Mouse (Mus musculus) MEL (cell line): ENCODE data around the gene Foxq1. TPM values are rescaled to one million over a fixed set of nuclear protein-coding genes. Genes with fewer than 3 reads are reported as not detected.

Experiments
- DNase-seq: peaks from one replicate; pipeline ENCODE4 v3.0.0; 2011; ENCODE audit warnings: low read depth, low spot score
- H3K27ac ChIP-seq: 2 replicates; pipeline ENCODE4 v1.5.1; 2012; ENCODE audit warnings: low read depth, mild to moderate bottlenecking, control low read depth, low read length, moderate library complexity; ENCODE audit not compliant: control insufficient read depth
- H3K27me3 ChIP-seq, 2 experiments: fragments of 150-350 bp in 1 of 2; sonication (generic) in 1 of 2; 2 replicates each; pipeline ENCODE4 v1.6.1; 2012; ENCODE audit warnings: low read length in 2 of 2, mild to moderate bottlenecking in 2 of 2, improper control_type of control experiment in 1 of 2, moderate library complexity in 1 of 2; ENCODE audit not compliant: insufficient read depth in 2 of 2, control insufficient read depth in 1 of 2
- H3K36me3 ChIP-seq, 2 experiments: 2 replicates each; pipeline ENCODE4 v1.6.1; 2012 to 2014; ENCODE audit warnings: low read length in 2 of 2, improper control_type of control experiment in 1 of 2, inconsistent platforms in 1 of 2, mild to moderate bottlenecking in 1 of 2; ENCODE audit not compliant: insufficient read depth in 2 of 2, control insufficient read depth in 1 of 2
- H3K4me1 ChIP-seq, 2 experiments: fragments of 150-350 bp in 1 of 2; sonication (generic) in 1 of 2; 2 replicates each; pipeline ENCODE4 v1.6.1; 2012; ENCODE audit warnings: low read length in 2 of 2, improper control_type of control experiment in 1 of 2, mild to moderate bottlenecking in 1 of 2; ENCODE audit not compliant: insufficient read depth in 2 of 2, control insufficient read depth in 1 of 2
- H3K4me3 ChIP-seq, 2 experiments: fragments of 150-350 bp in 1 of 2; sonication (generic) in 1 of 2; 2 replicates each; pipeline ENCODE4 v1.5.1; 2012; ENCODE audit warnings: low read depth in 2 of 2, low read length in 2 of 2, mild to moderate bottlenecking in 2 of 2, moderate library complexity in 2 of 2, control low read depth in 1 of 2, improper control_type of control experiment in 1 of 2; ENCODE audit not compliant: control insufficient read depth in 1 of 2, insufficient read depth in 1 of 2
- H3K79me2 ChIP-seq: 2 replicates; pipeline ENCODE4 v1.6.1; 2012; ENCODE audit warnings: mild to moderate bottlenecking, low read length, moderate library complexity; ENCODE audit not compliant: control insufficient read depth, poor library complexity, insufficient read depth
- H3K9ac ChIP-seq: 2 replicates; pipeline ENCODE4 v1.6.1; 2012; ENCODE audit warnings: low read depth, mild to moderate bottlenecking, control low read depth, low read length, moderate library complexity; ENCODE audit not compliant: control insufficient read depth, poor library complexity, severe bottlenecking
- H3K9me3 ChIP-seq: fragments of 150-350 bp; sonication (generic); replicated peaks from 2 replicates; pipeline ENCODE4 v1.6.1; 2012; ENCODE audit warnings: mild to moderate bottlenecking, low read length, improper control_type of control experiment, moderate library complexity; ENCODE audit not compliant: insufficient read depth
- CHD1 ChIP-seq: IDR thresholded peaks from 2 replicates; pipeline ENCODE4 v1.6.1; 2012; ENCODE audit warnings: low read depth, mild to moderate bottlenecking, inconsistent platforms, low read length, improper control_type of control experiment
- CTCF ChIP-seq, 3 experiments: IDR thresholded peaks in 2 of 3; conservative IDR thresholded peaks in 1 of 3; 2 replicates each; pipeline ENCODE4 v1.5.1; 2011 to 2012; ENCODE audit warnings: low read length in 3 of 3, low read depth in 2 of 3, mild to moderate bottlenecking in 2 of 3, improper control_type of control experiment in 1 of 3, inconsistent platforms in 1 of 3, mixed read lengths in 1 of 3, moderate library complexity in 1 of 3; ENCODE audit not compliant: control insufficient read depth in 1 of 3, insufficient read depth in 1 of 3, poor library complexity in 1 of 3, severe bottlenecking in 1 of 3
- ELF1 ChIP-seq: IDR thresholded peaks from 2 replicates; pipeline ENCODE4 v1.6.1; 2014; ENCODE audit warnings: low read depth, mild to moderate bottlenecking, inconsistent platforms, low read length, improper control_type of control experiment, moderate library complexity
- ETS1 ChIP-seq: IDR thresholded peaks from 2 replicates; pipeline ENCODE4 v1.6.1; 2012; ENCODE audit warnings: low read depth, mild to moderate bottlenecking, inconsistent platforms, low read length, improper control_type of control experiment, moderate library complexity
- GATA1 ChIP-seq: IDR thresholded peaks from 2 replicates; pipeline ENCODE4 v1.6.1; 2011; ENCODE audit warnings: low read depth, low read length, improper control_type of control experiment
- KAT2A ChIP-seq: conservative IDR thresholded peaks from 2 replicates; pipeline ENCODE4 v1.6.1; 2012; ENCODE audit warnings: low read depth, low read length, improper control_type of control experiment, inconsistent platforms
- MEF2A ChIP-seq: IDR thresholded peaks from 2 replicates; pipeline ENCODE4 v1.6.1; 2014; ENCODE audit warnings: low read depth, mild to moderate bottlenecking, inconsistent platforms, low read length, improper control_type of control experiment; ENCODE audit not compliant: poor library complexity, insufficient replicate concordance, severe bottlenecking; ENCODE audit errors: extremely low read depth
- MXI1 ChIP-seq: IDR thresholded peaks from 2 replicates; pipeline ENCODE4 v1.6.1; 2011; ENCODE audit warnings: mild to moderate bottlenecking, low read depth, low read length, improper control_type of control experiment
- MYB ChIP-seq: IDR thresholded peaks from 2 replicates; pipeline ENCODE4 v1.6.1; 2011; ENCODE audit warnings: mild to moderate bottlenecking, low read depth, low read length, improper control_type of control experiment
- MYC ChIP-seq: IDR thresholded peaks from 2 replicates; pipeline ENCODE4 v1.6.1; 2011; ENCODE audit warnings: low read depth, mild to moderate bottlenecking, low read length, improper control_type of control experiment, moderate library complexity
- POLR2A ChIP-seq, 2 experiments: IDR thresholded peaks; 2 replicates each; pipeline ENCODE4 v1.6.1; 2011 to 2012; ENCODE audit warnings: low read length in 2 of 2, mild to moderate bottlenecking in 2 of 2, control low read depth in 1 of 2, improper control_type of control experiment in 1 of 2, low read depth in 1 of 2, moderate library complexity in 1 of 2; ENCODE audit not compliant: control insufficient read depth in 1 of 2, insufficient read depth in 1 of 2, poor library complexity in 1 of 2
- POLR2AphosphoS2 ChIP-seq: IDR thresholded peaks from 2 replicates; pipeline ENCODE4 v1.6.1; 2011; ENCODE audit warnings: low read length, improper control_type of control experiment
- RAD21 ChIP-seq: IDR thresholded peaks from 2 replicates; pipeline ENCODE4 v1.6.1; 2011; ENCODE audit warnings: mild to moderate bottlenecking, low read depth, low read length, improper control_type of control experiment
- RCOR1 ChIP-seq: IDR thresholded peaks from 2 replicates; pipeline ENCODE4 v1.6.1; 2012; ENCODE audit warnings: low read depth, mild to moderate bottlenecking, inconsistent platforms, low read length, improper control_type of control experiment
- SIN3A ChIP-seq: IDR thresholded peaks from 2 replicates; pipeline ENCODE4 v1.6.1; 2012; ENCODE audit warnings: low read length, improper control_type of control experiment, inconsistent platforms
- SMC3 ChIP-seq: IDR thresholded peaks from 2 replicates; pipeline ENCODE4 v1.6.1; 2011; ENCODE audit warnings: low read depth, low read length, improper control_type of control experiment
- USF1 ChIP-seq: IDR thresholded peaks from 2 replicates; pipeline ENCODE4 v1.6.1; 2014; ENCODE audit warnings: low read depth, mild to moderate bottlenecking, inconsistent platforms, low read length, improper control_type of control experiment, moderate library complexity
- USF2 ChIP-seq, 2 experiments: IDR thresholded peaks; 2 replicates each; pipeline ENCODE4 v1.6.1; 2011 to 2012; ENCODE audit warnings: improper control_type of control experiment in 2 of 2, low read length in 2 of 2, borderline replicate concordance in 1 of 2, inconsistent platforms in 1 of 2, low read depth in 1 of 2, mild to moderate bottlenecking in 1 of 2; ENCODE audit not compliant: insufficient read depth in 1 of 2
- ZC3H11A ChIP-seq: IDR thresholded peaks from 2 replicates; pipeline ENCODE4 v1.6.1; 2012; ENCODE audit warnings: low read depth, mild to moderate bottlenecking, inconsistent platforms, low read length, improper control_type of control experiment
- ZMIZ1 ChIP-seq: IDR thresholded peaks from 2 replicates; pipeline ENCODE4 v1.6.1; 2012; ENCODE audit warnings: low read depth, mild to moderate bottlenecking, inconsistent platforms, low read length, improper control_type of control experiment, moderate library complexity
- ZNF384 ChIP-seq: IDR thresholded peaks from 2 replicates; pipeline ENCODE4 v1.6.1; 2012; ENCODE audit warnings: low read depth, mild to moderate bottlenecking, inconsistent platforms, low read length, improper control_type of control experiment
- polyA plus RNA-seq, 2 experiments: library from polyadenylated mRNA; stranded (reverse) in 1 of 2; unstranded in 1 of 2; fragments of >175 nt in 1 of 2; fragments of >200 nt in 1 of 2; gene quantifications; 2 replicates each; pipeline versions ENCODE4 v1.2.1 to v1.2.4; 2012; ENCODE audit warnings: low replicate concordance in 2 of 2, low read depth in 1 of 2; ENCODE audit not compliant: insufficient read length in 2 of 2, insufficient read depth in 1 of 2, missing spikeins in 1 of 2
- total RNA-seq: library from RNA; depleted of rRNA; stranded (reverse); fragments of 300-350 nt; gene quantifications from 2 replicates; pipeline ENCODE4 v1.2.3, GENCODE M21; 2012; rRNA removed

The Foxq1 gene
- total RNA-seq (not detected in 2 replicates), polyA plus RNA-seq (not detected)

- no peaks in the 10 kb centered on the region for H3K27me3 ChIP-seq
Measured at GRCm38 (mm10) chr13:31555834-31556233, at the start of gene Foxq1. Gene Foxq1, plus strand, starts transcription at chr13:31556134.

GRCm38 (mm10) chr13:31506494-31507167 lies 49.3 kb upstream of the Foxq1 start:
- no peak overlapping the region for H3K4me3 ChIP-seq
- H3K27me3 ChIP-seq = no peaks in the 10 kb centered on the region
- H3K36me3 ChIP-seq = no peaks in the 10 kb centered on the region
- no peaks in the 10 kb centered on the region for H3K79me2 ChIP-seq
- TF ChIP-seq MXI1 = no peak
- H3K27ac ChIP-seq = no peak overlapping the region
- no peak overlapping the region for H3K9ac ChIP-seq
- no peaks in the 10 kb centered on the region for H3K4me1 ChIP-seq
- no peak for DNase-seq
- no peaks in the 10 kb centered on the region for H3K9me3 ChIP-seq

More at GRCm38 (mm10) chr13:31555834-31556233, at the start of gene Foxq1:
- Histone ChIP-seq H3K9me3 (no peaks in the 10 kb centered on the region), H3K4me3 (no peak within 1 kb of the TSS), H3K9ac (no peak within 1 kb of the TSS), H3K27ac (no peak within 1 kb of the TSS), H3K4me1 (no peaks in the 10 kb centered on the region), H3K36me3 (no peaks in the 10 kb centered on the region), H3K79me2 (no peaks in the 10 kb centered on the region)
- TF ChIP-seq CHD1 = no peak
- no peak for TF ChIP-seq GATA1
- TF ChIP-seq CTCF (IDR thresholded peaks at IDR 0.05 in 2 of 3, conservative IDR thresholded peaks at IDR 0.05 in 1 of 3; ENCODE audit: control insufficient read depth in 1 of 3, insufficient read depth in 1 of 3, low read depth in 2 of 3, low read length in 3 of 3, poor library complexity in 1 of 3, severe bottlenecking in 1 of 3) = no peak
- TF ChIP-seq MYB = no peak
- TF ChIP-seq MYC = no peak
- no peak for TF ChIP-seq ZC3H11A
- TF ChIP-seq ZNF384 = no peak
- TF ChIP-seq RAD21 = no peak
- TF ChIP-seq SMC3 = no peak
- TF ChIP-seq MXI1 = no peak
- DNase-seq = no peak

GRCm38 (mm10) chr13:31515261-31515660 lies 40.7 kb upstream of the Foxq1 start:
- H3K36me3 ChIP-seq = no peaks in the 10 kb centered on the region
- DNase-seq = no peak
- no peaks in the 10 kb centered on the region for H3K27me3 ChIP-seq
- no peaks in the 10 kb centered on the region for H3K4me1 ChIP-seq
- no peaks in the 10 kb centered on the region for H3K79me2 ChIP-seq
- no peak for TF ChIP-seq RCOR1
- no peak for TF ChIP-seq ZMIZ1
- TF ChIP-seq ZC3H11A = no peak
- no peak for TF ChIP-seq SIN3A
- TF ChIP-seq USF2 (IDR thresholded peaks at IDR 0.05; ENCODE audit: borderline replicate concordance in 1 of 2, insufficient read depth in 1 of 2, low read depth in 1 of 2, low read length in 2 of 2) = no peak
- no peak for TF ChIP-seq POLR2A (IDR thresholded peaks at IDR 0.05; ENCODE audit: control insufficient read depth in 1 of 2, insufficient read depth in 1 of 2, low read depth in 1 of 2, low read length in 2 of 2, poor library complexity in 1 of 2)
- no peak for TF ChIP-seq MYC
- TF ChIP-seq ETS1 = no peak
- no peak for TF ChIP-seq POLR2AphosphoS2
- no peak for TF ChIP-seq USF1
- TF ChIP-seq ELF1 = no peak
- no peak for TF ChIP-seq KAT2A
- TF ChIP-seq RAD21 = no peak
- TF ChIP-seq MEF2A = no peak
- no peak overlapping the region for H3K4me3 ChIP-seq
- no peak overlapping the region for H3K27ac ChIP-seq
- no peak overlapping the region for H3K9ac ChIP-seq
- H3K9me3 ChIP-seq = no peaks in the 10 kb centered on the region
